Mouse (Mus musculus): Measurements from ENCODE around the gene Pskh1. TPM values are rescaled to one million over a fixed set of nuclear protein-coding genes. Genes with fewer than 3 reads are reported as not detected.

The Pskh1 gene
- total RNA-seq, 2 experiments from 2014 or later, result 13.5 to 13.6 TPM

GRCm38 (mm10) chr8:105890870-105891269 lies 9.4 kb upstream of the Pskh1 start:
- DNase-seq (ENCODE audit: low spot score), result peak; percentile 67

DNA sequence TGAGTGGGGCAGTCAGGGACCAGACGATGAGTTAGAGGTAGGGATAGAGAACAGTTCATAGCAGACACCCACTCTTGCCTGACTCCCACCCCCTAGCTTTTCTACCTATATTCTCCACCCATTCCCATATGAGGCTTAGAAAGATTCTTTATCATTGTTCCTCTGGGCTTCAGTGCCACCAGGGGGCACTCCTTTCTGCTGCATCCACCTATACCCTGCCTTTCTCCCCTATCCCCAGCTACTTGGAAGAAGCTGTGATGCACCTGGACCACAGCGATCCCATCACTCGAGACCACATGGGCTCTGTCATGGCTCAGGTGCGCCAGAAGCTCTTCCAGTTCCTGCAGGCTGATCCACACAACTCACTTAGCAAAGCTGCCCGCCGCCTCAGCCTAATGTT lies 7.8 kb upstream of the Pskh1 start:
- DNase-seq (ENCODE audit: low spot score), result no peak

GRCm38 (mm10) chr8:105893339-105893738 lies 6.9 kb upstream of the Pskh1 start, which contains the start of gene Nrn1l:
Gene Nrn1l, plus strand, starts transcription at chr8:105893567.
- peak; percentile 65 for DNase-seq (ENCODE audit: low spot score)

DNA sequence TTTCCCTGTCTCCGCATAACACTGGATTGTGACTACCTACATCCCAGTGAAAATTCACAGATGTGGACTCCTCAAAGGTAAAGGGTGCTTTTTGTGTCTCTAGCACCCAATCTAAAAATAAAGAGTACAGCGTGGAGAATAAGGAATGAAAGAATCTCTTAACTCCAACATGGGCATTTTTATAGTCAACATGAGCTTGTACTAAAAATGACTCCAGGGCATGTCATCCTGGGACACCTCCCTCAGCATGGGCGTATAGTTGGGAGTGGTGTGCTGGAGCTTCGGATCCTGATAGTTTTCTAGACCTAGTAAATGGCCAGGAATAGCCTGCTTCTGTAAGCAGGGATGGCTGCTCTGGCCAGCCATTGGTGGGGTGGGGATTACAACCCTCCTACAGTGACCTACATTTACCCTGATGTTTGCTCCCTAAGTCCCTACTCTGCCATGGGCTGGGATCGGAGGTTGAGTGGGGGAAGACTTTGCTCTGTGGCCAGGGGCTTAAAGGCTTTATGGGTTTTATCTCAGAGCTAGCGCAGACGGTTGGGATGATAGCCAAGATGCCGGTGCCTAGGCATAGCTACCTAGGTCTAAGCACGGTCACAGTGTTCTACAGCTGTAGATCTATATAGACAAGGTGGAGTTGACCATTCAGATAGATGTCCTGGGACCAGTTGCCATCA lies 2.3 kb upstream of the Pskh1 start:
- DNase-seq (ENCODE audit: low spot score), result no peak

GRCm38 (mm10) chr8:105900941-105901616 lies 838 bp downstream of the Pskh1 start:
- DNase-seq (ENCODE audit: low spot score), result no peak

DNA sequence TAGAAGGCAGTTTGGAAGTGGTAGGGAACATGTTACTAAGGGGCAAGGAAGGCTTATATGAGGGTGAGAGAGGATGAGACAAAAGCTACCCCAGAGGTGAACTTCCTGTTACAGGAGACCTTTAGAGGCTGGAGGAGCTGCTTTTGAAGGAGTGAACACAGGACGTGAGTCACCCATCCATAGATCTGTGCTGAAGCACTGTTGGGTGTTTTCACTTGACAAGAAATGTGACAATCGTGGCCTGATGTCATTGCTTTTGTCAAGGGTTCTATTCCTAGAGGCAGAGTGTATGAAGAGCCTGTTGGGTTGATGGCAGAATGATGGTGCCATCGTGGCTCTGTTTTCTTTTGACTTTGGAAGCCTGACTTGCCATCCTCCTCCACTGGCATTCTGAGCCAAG lies 19.1 kb downstream of the Pskh1 start:
- no peak for DNase-seq (ENCODE audit: low spot score)

- no peak for DNase-seq (ENCODE audit: low spot score)
These were observed 24.9 kb downstream of the Pskh1 start for GRCm38 (mm10) chr8:105925123-105925522.

- peak; percentile 88 for DNase-seq (ENCODE audit: low spot score)
These were observed 30.4 kb downstream of the Pskh1 start for GRCm38 (mm10) chr8:105930602-105931001.

- DNase-seq (ENCODE audit: low spot score), result no peak
These were observed 31.0 kb downstream of the Pskh1 start for GRCm38 (mm10) chr8:105931271-105931670.

DNA sequence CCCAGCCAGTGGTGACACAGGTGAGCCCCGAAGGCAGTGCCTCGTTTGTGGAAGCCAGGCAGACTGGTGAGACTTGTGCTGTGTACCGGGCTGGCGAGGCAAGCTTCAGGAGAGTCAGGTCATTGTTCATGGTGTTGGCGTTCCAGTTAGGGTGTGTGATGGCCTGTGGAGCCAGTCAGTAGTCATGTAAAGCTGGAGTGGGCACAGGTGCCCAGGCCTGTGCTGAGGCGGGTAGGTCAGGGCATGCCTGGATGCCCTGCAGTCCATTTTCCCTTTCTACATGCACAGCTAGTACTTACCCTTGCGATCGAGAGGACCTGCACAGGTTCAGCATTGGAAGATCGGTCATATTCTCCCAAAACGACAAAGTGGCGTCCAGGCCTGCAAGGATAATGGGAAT lies 32.3 kb downstream of the Pskh1 start:
- DNase-seq (ENCODE audit: low spot score), result no peak

- DNase-seq (ENCODE audit: low spot score), result no peak
These were observed 33.5 kb downstream of the Pskh1 start, which contains the start of gene Ctrl for GRCm38 (mm10) chr8:105933762-105934161. Gene Ctrl, minus strand, starts transcription at chr8:105933862.

- no peak for DNase-seq (ENCODE audit: low spot score)
These were observed 34.9 kb downstream of the Pskh1 start for GRCm38 (mm10) chr8:105935105-105935504.

DNA sequence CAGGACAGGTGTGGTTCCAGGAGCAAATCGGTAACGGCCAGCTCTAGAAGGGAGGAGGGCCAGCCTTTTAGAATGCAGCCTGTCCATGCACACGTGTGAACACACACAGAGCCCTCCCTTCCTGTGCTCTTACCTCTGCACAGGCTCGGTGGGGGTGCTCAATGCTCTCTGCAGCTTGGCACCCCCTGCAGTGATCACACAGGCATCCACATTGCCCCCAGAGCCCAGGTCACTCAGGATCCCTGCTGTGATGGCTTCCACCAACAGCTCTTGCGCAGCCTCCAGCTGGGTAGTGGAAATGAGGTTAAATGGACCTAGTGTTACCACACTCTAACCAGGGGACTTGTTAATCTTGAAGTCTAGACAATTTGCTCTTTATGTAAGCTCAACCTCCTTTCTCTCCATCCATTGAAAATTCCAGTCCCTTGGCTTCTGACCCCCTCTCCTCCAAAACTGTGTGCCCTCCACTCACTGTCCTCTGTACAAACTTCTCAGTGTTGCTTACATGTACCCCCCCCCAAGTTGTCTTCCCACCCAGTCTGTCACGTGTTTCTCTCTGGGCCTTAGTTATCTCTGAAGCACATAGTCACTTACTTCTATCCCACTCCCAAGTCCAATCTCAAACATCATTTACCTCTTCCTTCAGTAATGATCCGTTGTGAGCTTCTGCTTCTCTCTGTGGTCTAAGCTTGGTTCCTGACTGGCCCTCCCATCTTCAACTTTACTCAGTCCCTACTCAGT lies 35.8 kb downstream of the Pskh1 start:
- no peak for DNase-seq (ENCODE audit: low spot score)

- DNase-seq (ENCODE audit: low spot score), result peak; percentile 89
These were observed 36.7 kb downstream of the Pskh1 start for GRCm38 (mm10) chr8:105936866-105937475.

DNA sequence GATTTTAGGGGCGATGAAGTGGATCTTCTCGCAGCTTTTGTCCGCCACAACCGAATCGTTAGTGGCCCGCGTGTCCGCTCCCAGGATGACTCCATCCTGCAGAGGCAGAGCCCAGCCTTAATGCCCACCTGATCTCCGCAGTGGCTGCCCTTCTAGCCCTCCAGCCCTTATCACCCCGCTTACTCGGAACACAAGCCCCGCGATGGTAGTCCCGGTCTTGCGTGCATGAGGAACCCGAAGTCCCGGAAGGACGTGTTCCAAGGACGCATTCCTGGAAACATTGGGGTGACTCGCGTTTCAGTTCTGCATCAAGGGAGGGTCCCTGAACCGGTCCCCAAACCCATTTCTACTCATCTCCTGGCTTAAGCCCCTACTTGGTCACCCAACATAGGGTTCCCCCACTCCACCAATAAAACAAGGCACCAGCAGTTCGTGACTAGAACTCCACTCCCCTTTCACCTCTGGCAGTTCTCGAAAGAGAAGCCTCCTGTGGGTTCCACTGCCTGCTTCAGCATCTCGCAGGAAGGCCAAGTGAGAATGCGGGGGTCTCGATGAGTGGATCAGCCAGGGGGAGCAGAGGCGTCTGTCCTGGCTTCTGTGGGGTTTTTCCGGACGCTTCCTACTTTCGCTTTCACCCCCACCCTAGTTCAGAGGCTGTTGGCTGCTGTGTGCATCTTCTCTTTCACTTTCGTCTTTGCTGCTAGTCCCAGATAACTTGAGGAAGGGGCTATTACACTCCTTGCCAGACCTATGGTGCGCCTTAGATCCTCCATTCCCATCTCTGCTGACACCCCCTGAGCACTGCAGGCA lies 37.5 kb downstream of the Pskh1 start:
- DNase-seq (ENCODE audit: low spot score), result peak; percentile 38

DNA sequence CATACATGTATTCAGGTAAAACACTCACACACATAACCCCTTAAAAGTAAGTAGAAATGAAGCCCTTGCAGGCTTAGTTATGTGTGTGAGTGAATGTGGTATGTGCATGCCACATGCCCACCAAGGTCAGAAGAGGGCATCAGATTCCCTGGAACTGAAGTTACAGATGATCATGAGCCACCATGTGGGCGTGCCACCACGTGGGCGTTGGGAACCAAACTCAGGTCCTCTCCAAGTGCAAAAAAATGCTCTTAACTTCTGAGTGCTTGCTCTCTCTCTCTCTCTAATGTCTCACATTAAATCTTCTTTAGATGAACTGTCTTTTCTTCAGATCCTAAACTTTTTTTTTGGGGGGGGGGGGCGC lies 38.0 kb downstream of the Pskh1 start, which contains the start of gene Psmb10:
Gene Psmb10, minus strand, starts transcription at position 139 of the 364 bp plus-strand sequence.
- DNase-seq (ENCODE audit: low spot score), result no peak

DNA sequence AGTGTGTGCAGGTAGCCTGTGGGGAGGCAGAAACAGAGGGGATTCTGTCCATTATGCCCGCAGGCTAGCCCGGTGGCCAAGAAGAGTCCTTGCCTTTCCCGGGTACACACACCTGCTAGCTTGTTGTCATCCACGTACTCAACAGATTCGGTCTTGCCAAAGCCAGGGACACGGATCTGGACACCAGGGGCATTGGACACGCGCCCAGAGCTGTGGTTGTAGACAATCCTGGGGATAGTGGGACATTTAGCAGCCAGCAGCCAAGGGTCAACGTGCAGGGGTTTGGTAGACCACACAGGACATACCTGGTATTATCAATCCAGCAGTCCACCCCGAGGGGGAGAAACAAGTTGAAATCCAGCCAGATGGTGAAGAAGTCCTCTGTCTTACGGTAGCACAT lies 41.8 kb downstream of the Pskh1 start:
- DNase-seq (ENCODE audit: low spot score), result no peak

DNA sequence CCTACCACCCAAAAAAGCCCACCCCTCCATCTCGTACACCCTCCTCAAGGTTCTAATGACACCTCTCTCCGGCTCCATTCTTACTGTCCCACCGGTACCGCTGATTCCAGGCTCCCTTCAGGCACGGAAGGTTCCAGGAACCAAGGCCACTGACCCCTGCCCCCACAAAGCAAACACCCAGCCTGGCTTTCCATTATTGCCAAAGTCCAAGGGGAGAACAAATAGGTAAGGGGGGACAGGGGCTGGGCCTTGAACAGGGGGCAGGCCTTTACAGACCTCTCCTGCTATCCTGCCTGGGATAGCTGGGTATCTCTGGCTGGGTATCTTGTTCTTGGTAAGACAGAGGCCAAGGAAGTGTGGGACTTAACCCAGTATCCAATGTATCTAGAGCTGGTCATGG lies 42.3 kb downstream of the Pskh1 start:
- no peak for DNase-seq (ENCODE audit: low spot score)

- DNase-seq (ENCODE audit: low spot score), result no peak
These were observed 43.1 kb downstream of the Pskh1 start, which contains the start of gene Lcat for GRCm38 (mm10) chr8:105943321-105943739. Gene Lcat, minus strand, starts transcription at chr8:105943382.

GRCm38 (mm10) chr8:105949350-105949749 lies 49.1 kb downstream of the Pskh1 start:
- no peak for DNase-seq (ENCODE audit: low spot score)
